Mouse (Mus musculus) forebrain, embryonic 13.5 days (tissue): ENCODE measurements around the gene Fgf15. TPM values are rescaled to one million over a fixed set of nuclear protein-coding genes. Genes with fewer than 3 reads are reported as not detected.

ENCODE experiments used
- ATAC-seq: fragments of 200-750 bp; cut with Nextera tagmentation; 2 replicates; pipeline ENCODE4 v1.8.0; 2017
- H3K27ac ChIP-seq: fragments of 300-500 bp; sonication (generic); 2 replicates; pipeline ENCODE4 v1.5.1; 2015; ENCODE audit warnings: inconsistent platforms, mild to moderate bottlenecking, moderate library complexity
- H3K27me3 ChIP-seq: fragments of 300-500 bp; sonication (generic); 2 replicates; pipeline ENCODE4 v1.6.1; 2015; ENCODE audit warnings: mild to moderate bottlenecking, inconsistent platforms
- H3K36me3 ChIP-seq: fragments of 300-500 bp; sonication (generic); 2 replicates; pipeline ENCODE4 v1.6.1; 2015; ENCODE audit warnings: mild to moderate bottlenecking, inconsistent platforms; ENCODE audit not compliant: poor library complexity, severe bottlenecking
- H3K4me1 ChIP-seq: fragments of 300-500 bp; sonication (generic); 2 replicates; pipeline ENCODE4 v1.6.1; 2015; ENCODE audit warnings: inconsistent platforms
- H3K4me2 ChIP-seq: fragments of 300-500 bp; sonication (generic); 2 replicates; pipeline ENCODE4 v1.6.1; 2015; ENCODE audit warnings: inconsistent platforms, mild to moderate bottlenecking, moderate library complexity
- H3K4me3 ChIP-seq: fragments of 300-500 bp; sonication (generic); 2 replicates; pipeline ENCODE4 v1.5.1; 2015; ENCODE audit warnings: mild to moderate bottlenecking, inconsistent platforms
- H3K9ac ChIP-seq: fragments of 300-500 bp; sonication (generic); 2 replicates; pipeline ENCODE4 v1.6.1; 2015; ENCODE audit warnings: mild to moderate bottlenecking, inconsistent platforms
- H3K9me3 ChIP-seq: fragments of 300-500 bp; sonication (generic); replicated peaks from 2 replicates; pipeline ENCODE4 v1.6.1; 2016; ENCODE audit warnings: inconsistent platforms
- WGBS: fragments of 180-500 bp; shearing (Covaris S2); methylation state at CpG from one replicate; pipeline ENCODE4 v1.1.7; 2015; 5-methylcytosine and 5-hydroxymethylcytosine counted together
- polyA plus RNA-seq: library from polyadenylated mRNA; unstranded; fragments of >200 nt; fragmentation: Nextera tagmentation; extraction: Ambion mirVana; gene quantifications from 2 replicates; pipeline ENCODE4 v1.2.1, GENCODE M21; 2015

Fgf15 gene
- polyA plus RNA-seq, 1 experiment from 2014 or later: 48.2 TPM

DNA sequence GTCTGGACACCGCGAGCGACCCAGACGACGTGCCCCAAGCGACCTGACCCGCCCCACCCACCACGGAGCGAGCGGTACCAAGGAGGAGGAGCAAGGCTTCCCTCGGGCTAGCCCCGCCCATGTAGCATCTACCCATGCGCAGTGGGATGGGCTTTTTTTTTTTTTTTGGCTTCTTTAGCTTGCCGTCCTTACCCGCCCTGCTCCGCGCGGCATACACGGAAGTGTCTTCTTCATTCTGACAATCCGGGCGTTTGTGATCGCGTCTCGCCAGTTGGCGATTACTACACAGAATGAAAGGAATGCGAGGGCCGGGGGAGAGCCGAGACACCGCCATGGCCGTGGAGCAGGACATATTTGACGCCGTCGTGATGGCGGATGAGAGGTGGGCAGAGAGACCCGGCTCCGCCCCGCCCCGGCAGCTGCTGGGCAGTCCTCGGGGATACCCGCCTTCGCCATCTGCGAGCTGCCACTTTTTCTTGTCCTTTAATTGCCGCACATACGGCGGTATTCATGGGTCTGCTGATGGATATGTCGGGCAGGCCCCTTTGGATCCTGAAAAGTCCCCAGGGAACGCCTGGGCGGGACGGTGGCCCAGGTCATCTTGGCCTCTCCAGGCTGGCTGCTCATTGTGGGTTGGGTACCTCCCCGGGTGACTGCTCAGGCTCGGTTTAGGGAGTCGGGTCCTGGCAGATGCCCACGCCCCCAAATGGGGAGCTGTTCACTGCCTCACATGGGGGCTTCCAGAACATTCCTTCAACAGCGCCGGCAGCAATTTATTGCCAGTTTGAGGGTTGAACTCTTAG lies 18.8 kb downstream of the Fgf15 start, which contains the start of gene LTO1:
Gene LTO1, plus strand, starts transcription at position 153 of the 803 bp plus-strand sequence.
- peak within 1 kb of the TSS; percentile 87 for H3K9ac ChIP-seq
- peak within 1 kb of the TSS; percentile 90 for H3K27ac ChIP-seq
- H3K4me2 ChIP-seq: peak within 1 kb of the TSS; percentile 94
- no peaks in the 10 kb centered on the region for H3K9me3 ChIP-seq
- WGBS: 1% methylated on average over 55 of the region's 55 CpGs
- H3K4me1 ChIP-seq: peaks cover 13% of the 10 kb centered on the region
- peak; percentile 92 for ATAC-seq
- no peaks in the 10 kb centered on the region for H3K27me3 ChIP-seq
- H3K4me3 ChIP-seq: peak within 1 kb of the TSS; percentile 85
- H3K36me3 ChIP-seq: peaks cover 30% of the 10 kb centered on the region

DNA sequence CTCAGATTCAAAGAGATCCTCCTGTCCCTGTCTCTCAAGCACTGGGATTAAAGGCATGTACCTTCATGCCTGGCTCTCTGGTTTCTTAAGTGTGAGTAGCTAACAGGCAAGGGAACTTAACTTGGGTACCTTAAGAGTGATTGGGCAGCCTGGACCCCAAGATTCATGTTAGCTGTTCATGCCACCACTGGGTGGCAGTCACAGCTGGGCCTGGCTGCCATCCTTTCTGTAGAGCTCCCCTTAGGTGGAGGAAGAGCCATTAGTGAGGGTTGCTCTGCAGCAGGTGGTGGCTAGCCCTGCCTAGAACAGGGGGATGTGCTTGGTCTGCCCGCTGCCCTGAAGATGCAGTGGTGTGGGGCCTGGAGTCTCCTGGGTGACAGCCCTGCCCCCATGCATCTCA lies 22.5 kb downstream of the Fgf15 start:
- H3K27ac ChIP-seq: no peak overlapping the region
- peaks cover 13% of the 10 kb centered on the region for H3K4me1 ChIP-seq
- no peak for ATAC-seq
- H3K36me3 ChIP-seq: peaks cover 49% of the 10 kb centered on the region
- H3K27me3 ChIP-seq: no peaks in the 10 kb centered on the region
- H3K9ac ChIP-seq: no peak overlapping the region
- no peak overlapping the region for H3K4me2 ChIP-seq
- WGBS: 80% methylated on average over 1 of the region's 1 CpGs
- no peaks in the 10 kb centered on the region for H3K9me3 ChIP-seq
- no peak overlapping the region for H3K4me3 ChIP-seq

- Histone ChIP-seq H3K9ac (no peak overlapping the region), H3K4me2 (no peak overlapping the region), H3K27ac (no peak overlapping the region), H3K4me1 (0 out of 2 replicates have a peak, but pooled peaks cover 5% of the 10 kb centered on the region), H3K9me3 (no peaks in the 10 kb centered on the region), H3K36me3 (peaks cover 46% of the 10 kb centered on the region), H3K27me3 (no peaks in the 10 kb centered on the region), H3K4me3 (no peak overlapping the region)
- no peak for ATAC-seq
- 85% methylated on average over 2 of the region's 2 CpGs for WGBS
Measured at GRCm38 (mm10) chr7:144927591-144927990, 31.3 kb downstream of the Fgf15 start.

DNA sequence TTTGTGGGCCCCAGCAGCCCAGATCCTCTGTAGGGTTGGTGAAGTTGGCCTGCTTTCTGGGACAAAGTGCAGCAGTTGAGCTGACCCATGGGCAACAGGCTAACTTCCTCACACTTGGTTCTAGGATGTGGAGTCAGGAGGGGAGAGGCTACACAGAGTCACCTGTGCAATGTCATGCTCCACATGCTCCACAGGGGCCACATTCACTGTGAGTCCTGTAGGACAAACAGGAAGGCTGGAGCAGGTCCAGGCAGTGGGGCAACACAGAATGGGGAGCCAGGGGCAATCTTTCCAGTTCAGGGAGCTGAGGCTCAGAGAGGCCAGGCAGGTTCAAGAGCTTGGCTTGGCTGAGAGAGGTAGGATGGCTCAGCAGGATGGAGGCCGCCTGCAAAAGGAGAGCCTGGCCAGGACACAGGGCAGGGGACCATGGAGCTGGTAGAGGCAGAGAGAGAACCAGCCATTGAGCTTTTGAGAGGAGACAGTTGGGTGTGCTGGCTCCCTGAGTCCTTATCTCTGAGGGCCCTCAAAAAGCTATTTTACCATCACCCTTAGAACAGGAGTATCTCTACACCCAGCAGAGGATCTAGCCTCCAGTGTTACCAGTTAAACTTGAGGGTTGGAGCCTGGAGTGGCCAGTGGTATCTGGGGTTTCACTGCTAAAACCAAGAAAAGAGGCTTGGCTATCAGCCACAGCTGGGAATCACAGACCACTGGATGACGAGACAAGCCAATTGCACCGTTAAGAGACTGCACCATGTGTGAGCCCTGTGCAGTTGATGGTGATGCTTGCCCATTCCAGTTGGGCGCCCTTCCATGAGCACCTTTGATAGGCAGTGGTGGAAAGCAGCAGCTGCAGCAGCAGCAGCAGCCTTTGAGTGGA lies 31.9 kb downstream of the Fgf15 start:
- H3K36me3 ChIP-seq: peaks cover 52% of the 10 kb centered on the region
- H3K9ac ChIP-seq: no peak overlapping the region
- 0 out of 2 replicates have a peak, but pooled peaks cover 5% of the 10 kb centered on the region for H3K4me1 ChIP-seq
- H3K4me3 ChIP-seq: no peak overlapping the region
- WGBS: 72% methylated on average over 4 of the region's 4 CpGs
- no peaks in the 10 kb centered on the region for H3K27me3 ChIP-seq
- H3K27ac ChIP-seq: no peak overlapping the region
- no peaks in the 10 kb centered on the region for H3K9me3 ChIP-seq
- H3K4me2 ChIP-seq: no peak overlapping the region
- no peak for ATAC-seq

DNA sequence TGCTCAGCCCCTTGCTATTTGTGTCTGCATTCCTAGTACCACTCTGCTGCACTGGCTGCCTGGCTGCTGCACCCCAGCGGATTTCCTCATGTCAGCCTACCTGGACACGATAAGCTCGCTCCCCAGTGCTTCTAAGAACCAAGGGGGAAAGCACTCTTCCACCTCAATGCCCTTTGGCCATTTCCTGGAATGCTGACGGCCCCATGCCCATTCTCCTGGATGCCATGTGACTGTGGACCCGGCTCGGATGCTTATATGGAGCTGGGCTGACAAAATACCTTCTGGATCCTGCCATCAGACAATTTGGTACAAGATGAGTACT lies 32.5 kb downstream of the Fgf15 start:
- 76% methylated on average over 6 of the region's 6 CpGs for WGBS
- Histone ChIP-seq H3K27ac (no peak overlapping the region), H3K9me3 (no peaks in the 10 kb centered on the region), H3K27me3 (no peaks in the 10 kb centered on the region), H3K9ac (no peak overlapping the region), H3K4me1 (0 out of 2 replicates have a peak, but pooled peaks cover 5% of the 10 kb centered on the region), H3K4me2 (no peak overlapping the region), H3K4me3 (no peak overlapping the region), H3K36me3 (peaks cover 58% of the 10 kb centered on the region)
- ATAC-seq: no peak

DNA sequence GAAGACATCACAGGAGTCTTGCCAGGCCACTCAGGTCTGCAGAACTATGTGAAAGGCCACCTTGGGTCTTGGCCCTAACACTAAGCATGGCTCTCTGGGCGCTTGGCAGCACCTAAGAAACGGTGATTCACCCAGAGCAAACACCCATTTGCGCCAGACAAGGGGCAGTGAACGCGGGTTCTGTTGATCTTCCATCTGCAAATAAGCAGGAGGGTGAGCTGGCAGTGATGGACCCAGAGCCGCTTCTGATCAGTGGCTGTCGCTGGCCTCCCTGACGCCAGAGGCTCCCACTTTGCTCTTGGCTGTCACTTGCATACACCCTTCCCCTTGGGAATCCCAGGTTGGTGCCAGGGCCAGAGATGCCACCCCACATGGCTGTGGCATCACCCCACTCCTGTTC lies 33.2 kb downstream of the Fgf15 start:
- H3K9me3 ChIP-seq: no peaks in the 10 kb centered on the region
- H3K4me2 ChIP-seq: no peak overlapping the region
- no peaks in the 10 kb centered on the region for H3K27me3 ChIP-seq
- no peak for ATAC-seq
- WGBS: 78% methylated on average over 8 of the region's 8 CpGs
- peaks cover 58% of the 10 kb centered on the region for H3K36me3 ChIP-seq
- peak overlapping the region; percentile 33 for H3K27ac ChIP-seq
- no peak overlapping the region for H3K4me3 ChIP-seq
- H3K4me1 ChIP-seq: 0 out of 2 replicates have a peak, but pooled peaks cover 5% of the 10 kb centered on the region
- H3K9ac ChIP-seq: no peak overlapping the region

GRCm38 (mm10) chr7:144929931-144930330 lies 33.6 kb downstream of the Fgf15 start:
- H3K4me1 ChIP-seq: 0 out of 2 replicates have a peak, but pooled peaks cover 5% of the 10 kb centered on the region
- H3K4me3 ChIP-seq: no peak overlapping the region
- peak overlapping the region; percentile 33; the same call in 1 of the 2 replicates for H3K27ac ChIP-seq
- no peak overlapping the region for H3K4me2 ChIP-seq
- H3K9me3 ChIP-seq: no peaks in the 10 kb centered on the region
- 48% methylated on average over 5 of the region's 5 CpGs for WGBS
- no peak overlapping the region for H3K9ac ChIP-seq
- peaks cover 58% of the 10 kb centered on the region for H3K36me3 ChIP-seq
- H3K27me3 ChIP-seq: no peaks in the 10 kb centered on the region
- ATAC-seq: no peak

DNA sequence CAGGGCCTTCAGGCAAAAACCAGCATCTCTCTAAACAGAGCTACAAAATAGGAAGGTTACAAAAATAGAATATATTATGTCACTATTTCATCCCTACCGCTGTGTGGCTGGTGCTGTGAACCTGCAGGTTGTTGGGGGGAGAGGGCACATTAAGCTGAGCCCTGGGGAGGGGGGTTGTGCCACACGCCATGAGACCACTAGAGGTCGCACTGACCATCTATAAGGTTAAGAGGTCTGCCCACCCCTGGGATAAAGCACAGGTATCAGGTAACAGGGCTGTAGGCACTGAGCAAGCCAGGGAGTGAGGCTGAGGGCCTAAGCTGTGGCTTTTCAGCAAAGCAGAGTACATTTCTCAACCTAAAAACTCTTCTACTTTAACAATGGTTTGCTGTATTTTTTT lies 35.4 kb downstream of the Fgf15 start:
- no peak overlapping the region for H3K4me2 ChIP-seq
- H3K9ac ChIP-seq: no peak overlapping the region
- H3K27ac ChIP-seq: no peak overlapping the region
- no peak for ATAC-seq
- H3K9me3 ChIP-seq: no peaks in the 10 kb centered on the region
- no peaks in the 10 kb centered on the region for H3K27me3 ChIP-seq
- H3K4me3 ChIP-seq: no peak overlapping the region
- peaks cover 21% of the 10 kb centered on the region for H3K4me1 ChIP-seq
- 17% methylated on average over 3 of the region's 3 CpGs for WGBS
- H3K36me3 ChIP-seq: peaks cover 72% of the 10 kb centered on the region

GRCm38 (mm10) chr7:144932389-144932937 lies 36.1 kb downstream of the Fgf15 start:
- H3K27ac ChIP-seq: no peak overlapping the region
- no peaks in the 10 kb centered on the region for H3K27me3 ChIP-seq
- H3K36me3 ChIP-seq: peaks cover 74% of the 10 kb centered on the region
- WGBS: 74% methylated on average over 18 of the region's 18 CpGs
- peaks cover 27% of the 10 kb centered on the region for H3K4me1 ChIP-seq
- H3K4me2 ChIP-seq: no peak overlapping the region
- H3K4me3 ChIP-seq: no peak overlapping the region
- ATAC-seq: no peak
- H3K9me3 ChIP-seq: no peaks in the 10 kb centered on the region
- H3K9ac ChIP-seq: no peak overlapping the region

DNA sequence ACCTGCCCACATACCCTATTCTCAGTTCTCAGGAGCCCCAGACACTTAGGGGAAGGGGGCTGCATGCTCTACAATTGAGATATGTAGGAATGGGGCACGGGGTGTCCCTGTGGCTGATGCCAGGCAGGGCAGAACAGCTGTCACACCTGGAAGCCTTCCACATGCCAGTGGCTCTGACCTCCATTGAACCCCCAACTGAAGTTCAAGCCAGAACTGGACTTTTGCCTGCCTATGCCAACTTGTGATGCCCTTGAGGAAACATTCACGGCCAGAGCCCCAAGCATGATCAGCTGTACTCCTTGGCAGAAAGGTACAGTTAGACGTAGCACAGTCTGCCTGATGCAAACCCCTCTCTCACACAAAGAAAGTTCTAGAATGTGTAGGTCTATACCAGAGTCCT lies 37.0 kb downstream of the Fgf15 start:
- Histone ChIP-seq H3K36me3 (peaks cover 65% of the 10 kb centered on the region), H3K9me3 (no peaks in the 10 kb centered on the region), H3K4me3 (no peak overlapping the region), H3K27ac (no peak overlapping the region), H3K4me1 (peaks cover 31% of the 10 kb centered on the region), H3K4me2 (no peak overlapping the region), H3K27me3 (peaks cover 2% of the 10 kb centered on the region; the same call in 1 of the 2 replicates), H3K9ac (no peak overlapping the region)
- 90% methylated on average over 3 of the region's 3 CpGs for WGBS
- no peak for ATAC-seq

DNA sequence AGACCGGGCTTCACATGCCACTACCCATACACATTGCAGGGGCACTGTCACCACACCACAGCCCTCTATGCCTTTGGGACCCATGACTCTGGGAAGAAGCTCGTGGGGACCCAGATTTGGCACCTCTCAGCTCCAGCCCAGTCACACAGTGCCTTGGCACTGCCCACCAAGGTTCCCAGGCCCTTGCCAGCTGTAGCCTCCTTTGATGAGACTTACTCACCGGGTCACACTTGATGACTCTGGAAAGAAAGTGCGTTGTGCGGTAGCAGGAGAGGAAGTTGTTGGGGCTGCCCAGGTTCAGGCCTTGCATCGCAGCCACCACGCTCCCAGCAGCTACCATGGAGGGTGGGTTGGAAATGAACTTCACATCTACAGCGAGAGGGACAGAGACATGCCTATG lies 37.5 kb downstream of the Fgf15 start:
- Histone ChIP-seq H3K4me2 (no peak overlapping the region), H3K27me3 (peaks cover 5% of the 10 kb centered on the region; the same call in 1 of the 2 replicates), H3K4me3 (no peak overlapping the region), H3K27ac (no peak overlapping the region), H3K9ac (no peak overlapping the region), H3K9me3 (no peaks in the 10 kb centered on the region), H3K4me1 (peaks cover 36% of the 10 kb centered on the region), H3K36me3 (peaks cover 62% of the 10 kb centered on the region)
- 91% methylated on average over 8 of the region's 8 CpGs for WGBS
- ATAC-seq: no peak

DNA sequence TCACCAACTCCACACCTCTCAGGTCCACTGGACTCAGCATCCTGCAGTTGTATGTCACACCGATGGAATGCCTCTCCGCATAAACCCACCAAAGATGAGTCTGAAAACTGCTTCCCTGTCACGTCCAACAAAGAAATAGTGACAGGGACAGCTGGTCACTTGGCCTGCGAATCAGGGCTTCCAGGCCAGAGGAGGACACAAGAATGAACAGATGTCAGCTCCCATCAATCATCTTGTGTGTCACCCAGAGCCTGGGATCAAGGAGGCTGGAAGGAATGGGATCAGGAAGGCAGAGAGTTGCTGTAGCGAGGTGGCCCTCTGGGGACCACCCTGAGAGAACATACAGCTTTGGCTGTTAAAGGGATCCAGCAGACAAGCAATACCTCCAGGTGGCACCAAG lies 38.6 kb downstream of the Fgf15 start:
- Histone ChIP-seq H3K9me3 (no peaks in the 10 kb centered on the region), H3K9ac (no peak overlapping the region), H3K4me2 (no peak overlapping the region), H3K27ac (no peak overlapping the region), H3K27me3 (peaks cover 14% of the 10 kb centered on the region; the same call in 1 of the 2 replicates), H3K4me3 (no peak overlapping the region), H3K36me3 (peaks cover 51% of the 10 kb centered on the region), H3K4me1 (peaks cover 45% of the 10 kb centered on the region)
- 85% methylated on average over 5 of the region's 5 CpGs for WGBS
- ATAC-seq: no peak
